Mouse (Mus musculus): ENCODE data around the gene Dph2.

DNA sequence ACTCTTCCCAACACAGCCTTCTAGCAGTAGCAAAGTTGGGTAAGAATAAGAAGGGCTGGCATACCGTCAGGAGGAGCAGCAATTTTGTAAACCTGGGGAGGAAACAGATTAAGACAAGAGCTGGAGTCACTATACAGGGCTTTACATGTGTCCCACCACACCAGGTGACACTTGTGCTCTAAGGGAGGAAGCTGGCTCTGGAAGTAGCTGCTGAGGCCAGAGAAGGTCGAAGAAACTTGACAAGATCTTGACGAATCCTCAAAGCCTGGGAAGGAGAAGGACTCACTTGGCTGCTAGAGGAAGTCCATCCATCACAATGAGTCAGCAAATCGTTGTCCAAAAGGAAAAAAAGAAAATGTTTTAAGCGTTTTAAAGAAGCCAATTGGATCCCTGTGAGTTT lies 24.6 kb upstream of the Dph2 start:
- TF ChIP-seq CTCF (IDR thresholded peaks at IDR 0.05; ENCODE audit: insufficient read depth, low read depth, low read length) (no peak), POLR2A (IDR thresholded peaks at IDR 0.05; ENCODE audit: insufficient read depth, low read depth, low read length) (no peak)
